Mouse (Mus musculus) hindbrain, embryonic 13.5 days (tissue): ENCODE data around the gene Neurog1. TPM values are rescaled to one million over a fixed set of nuclear protein-coding genes. Genes with fewer than 3 reads are reported as not detected.

Experiments
- polyA plus RNA-seq: library from polyadenylated mRNA; unstranded; fragments of >200 nt; fragmentation: Nextera tagmentation; extraction: Ambion mirVana; gene quantifications from 2 replicates; pipeline ENCODE4 v1.2.1, GENCODE M21; 2015

Neurog1 gene
- polyA plus RNA-seq, 1 experiment from 2014 or later: 5.9 TPM

Other genes with a start within 250 kb of the Neurog1 start
- 369 and 380 TPM in 2 replicates for gene H2afy, start 115.8 kb downstream of the Neurog1 start, polyA plus RNA-seq
- 1.1 and 1.5 TPM in 2 replicates for gene Tifab, start 73.3 kb downstream of the Neurog1 start, polyA plus RNA-seq
- 4.9 and 8.2 TPM in 2 replicates for gene Cxcl14, start 44.4 kb upstream of the Neurog1 start, polyA plus RNA-seq
- gene Gm3045, start 174.4 kb upstream of the Neurog1 start, polyA plus RNA-seq: not detected in 2 replicates
- gene Slc25a48, start 186.2 kb upstream of the Neurog1 start, polyA plus RNA-seq: not detected in 2 replicates
- not detected in 2 replicates for gene Il9, start 230.1 kb upstream of the Neurog1 start, polyA plus RNA-seq